Mouse (Mus musculus): ENCODE measurements around the gene Prss56.

DNA sequence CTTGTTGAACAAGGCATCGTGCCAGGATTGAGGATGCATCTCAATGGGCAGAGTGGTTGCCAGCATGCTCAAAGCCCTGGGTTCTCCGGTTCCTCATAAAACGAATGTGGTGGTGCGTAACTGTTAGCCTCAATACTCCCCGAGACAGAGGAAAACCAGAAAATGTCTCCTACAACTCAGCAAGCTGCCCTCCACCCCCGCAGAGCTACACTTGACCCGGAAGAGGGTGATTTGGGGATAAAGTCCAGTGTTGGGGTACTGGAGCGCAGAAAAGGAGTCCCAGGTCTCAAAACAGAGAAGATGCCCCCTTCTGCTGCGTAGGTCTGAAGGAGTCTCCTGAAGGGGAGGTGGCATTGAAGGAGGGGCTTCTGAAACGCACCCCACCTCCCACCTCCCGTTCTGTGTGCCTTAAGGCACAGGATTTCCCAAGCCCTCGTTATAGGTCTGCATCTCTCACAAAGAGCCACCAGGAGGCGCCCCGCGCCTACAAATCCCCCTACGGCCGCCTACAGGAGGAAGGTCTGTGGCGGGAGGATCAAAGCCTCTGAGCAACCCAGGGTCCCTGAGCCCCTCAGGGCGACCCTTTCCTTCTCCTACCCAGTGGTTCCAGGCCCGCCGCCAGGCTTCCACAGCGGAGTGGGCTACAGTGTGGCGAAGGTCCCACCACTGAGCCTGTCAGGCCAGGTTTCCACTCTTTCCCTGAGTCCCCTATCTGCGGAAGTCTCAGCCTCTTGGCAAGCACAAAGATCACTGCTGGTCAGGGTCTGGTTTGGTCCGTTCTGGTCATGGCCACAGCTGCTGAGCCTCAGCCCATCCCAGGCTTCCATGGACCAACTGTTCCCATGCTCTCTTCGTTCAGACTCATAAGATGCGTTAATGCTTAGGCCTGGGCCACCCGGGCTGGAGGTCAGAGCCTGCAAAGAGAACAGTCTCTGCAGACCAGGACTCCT lies 8.8 kb upstream of the Prss56 start:
- peak; percentile 57 for TF ChIP-seq CTCF (IDR thresholded peaks at IDR 0.05; ENCODE audit: insufficient read depth, low read depth, low read length)
- no peak for TF ChIP-seq POLR2A (IDR thresholded peaks at IDR 0.05; ENCODE audit: insufficient read depth, low read depth, low read length)

Data from olfactory bulb, adult 2 months (tissue).